Mouse (Mus musculus) limb, embryonic 15.5 days (tissue): ENCODE data around the gene Ctu2. TPM values are rescaled to one million over a fixed set of nuclear protein-coding genes. Genes with fewer than 3 reads are reported as not detected.
A peak's percentile ranks its signal among the peaks of the same experiment; 100 is the strongest.

Experiments
- ATAC-seq: fragments of 200-750 bp; cut with Nextera tagmentation; 2 replicates; pipeline ENCODE4 v1.8.0; 2017; ENCODE audit warnings: low read depth, moderate TSS enrichment; ENCODE audit not compliant: insufficient number of reproducible peaks, low FRiP score, low TSS enrichment
- H3K27ac ChIP-seq: fragments of 300-500 bp; sonication (generic); 2 replicates; pipeline ENCODE4 v1.5.1; 2015; ENCODE audit warnings: moderate library complexity, mild to moderate bottlenecking, inconsistent platforms
- H3K27me3 ChIP-seq: fragments of 300-500 bp; sonication (generic); 2 replicates; pipeline ENCODE4 v1.6.1; 2015; ENCODE audit warnings: inconsistent platforms
- H3K36me3 ChIP-seq: fragments of 300-500 bp; sonication (generic); 2 replicates; pipeline ENCODE4 v1.6.1; 2015; ENCODE audit warnings: inconsistent platforms
- H3K4me1 ChIP-seq: fragments of 300-500 bp; sonication (generic); 2 replicates; pipeline ENCODE4 v1.6.1; 2015; ENCODE audit warnings: inconsistent platforms
- H3K4me2 ChIP-seq: fragments of 300-500 bp; sonication (generic); 2 replicates; pipeline ENCODE4 v1.6.1; 2015; ENCODE audit warnings: mild to moderate bottlenecking, inconsistent platforms
- H3K4me3 ChIP-seq: fragments of 300-500 bp; sonication (generic); 2 replicates; pipeline ENCODE4 v1.5.1; 2015; ENCODE audit warnings: mild to moderate bottlenecking, inconsistent platforms
- H3K9ac ChIP-seq: fragments of 300-500 bp; sonication (generic); 2 replicates; pipeline ENCODE4 v1.6.1; 2015; ENCODE audit warnings: inconsistent platforms
- H3K9me3 ChIP-seq: fragments of 300-500 bp; sonication (generic); 2 replicates; pipeline ENCODE4 v1.6.1; 2016; ENCODE audit warnings: inconsistent platforms
- WGBS: fragments of 180-500 bp; shearing (Covaris S2); methylation state at CpG from one replicate; pipeline ENCODE4 v1.1.7; 2015; 5-methylcytosine and 5-hydroxymethylcytosine counted together
- polyA plus RNA-seq: library from polyadenylated mRNA; unstranded; fragments of >200 nt; fragmentation: Nextera tagmentation; extraction: Ambion mirVana; gene quantifications from 2 replicates; pipeline ENCODE4 v1.2.1, GENCODE M21; 2015

The Ctu2 gene
- polyA plus RNA-seq, 1 experiment from 2014 or later = 40.8 TPM

DNA sequence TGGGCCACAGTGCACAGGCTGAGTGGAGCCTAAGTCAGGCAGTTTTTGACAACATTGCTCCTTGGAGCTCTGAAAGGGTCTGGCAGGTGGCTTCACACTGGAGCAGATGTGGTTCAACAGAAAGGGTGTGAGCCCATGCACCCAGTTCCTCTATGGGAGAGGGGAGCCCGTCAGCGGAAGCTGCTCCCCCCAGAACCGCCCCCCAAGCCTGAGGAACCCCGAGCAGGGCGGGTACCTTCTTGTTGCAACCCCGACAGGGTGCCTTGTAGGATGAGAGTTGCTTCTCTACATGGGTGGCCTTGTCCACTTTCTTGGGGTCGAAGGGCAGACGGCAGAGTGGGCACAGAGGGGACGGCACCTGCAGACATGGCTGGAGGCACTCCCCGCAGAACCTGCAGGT lies 6.0 kb upstream of the Ctu2 start:
- WGBS = 82% methylated on average over 10 of the region's 10 CpGs
- peaks cover 81% of the 10 kb centered on the region for H3K36me3 ChIP-seq
- no peak overlapping the region for H3K4me3 ChIP-seq
- H3K9me3 ChIP-seq = no peaks in the 10 kb centered on the region
- no peaks in the 10 kb centered on the region for H3K27me3 ChIP-seq
- H3K4me1 ChIP-seq = peaks cover 13% of the 10 kb centered on the region
- no peak overlapping the region for H3K4me2 ChIP-seq
- no peak overlapping the region for H3K27ac ChIP-seq
- no peak for ATAC-seq
- no peak overlapping the region for H3K9ac ChIP-seq

DNA sequence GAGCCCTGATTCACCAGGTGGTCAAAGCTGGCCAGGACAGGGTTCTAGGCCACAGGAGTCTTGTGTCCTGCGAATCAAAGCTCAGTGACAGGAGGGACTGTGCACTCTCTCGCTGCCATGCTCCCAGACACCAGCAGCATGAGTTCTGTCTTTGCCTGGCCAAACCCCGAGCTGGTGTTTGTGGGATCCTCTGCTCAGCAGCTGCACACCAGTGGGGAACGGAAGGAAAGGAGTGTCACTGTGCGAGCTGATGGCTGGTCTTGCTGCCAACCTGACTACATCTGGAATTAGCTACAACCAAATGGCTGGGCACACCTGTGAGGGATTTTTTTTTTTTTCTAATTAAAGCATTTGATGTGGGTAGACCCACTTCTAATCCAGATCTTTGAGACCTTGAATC lies 5.3 kb upstream of the Ctu2 start:
- Histone ChIP-seq H3K9ac (no peak overlapping the region), H3K4me3 (no peak overlapping the region), H3K27ac (no peak overlapping the region), H3K9me3 (no peaks in the 10 kb centered on the region), H3K36me3 (peaks cover 74% of the 10 kb centered on the region), H3K4me2 (no peak overlapping the region), H3K27me3 (no peaks in the 10 kb centered on the region), H3K4me1 (peaks cover 16% of the 10 kb centered on the region)
- WGBS = 77% methylated on average over 5 of the region's 5 CpGs
- no peak for ATAC-seq

- H3K9ac ChIP-seq = no peak overlapping the region
- no peaks in the 10 kb centered on the region for H3K9me3 ChIP-seq
- H3K4me1 ChIP-seq = peaks cover 25% of the 10 kb centered on the region
- 84% methylated on average over 8 of the region's 8 CpGs for WGBS
- H3K27me3 ChIP-seq = no peaks in the 10 kb centered on the region
- peaks cover 55% of the 10 kb centered on the region for H3K36me3 ChIP-seq
- H3K4me3 ChIP-seq = no peak overlapping the region
- ATAC-seq = no peak
- H3K4me2 ChIP-seq = no peak overlapping the region
- no peak overlapping the region for H3K27ac ChIP-seq
Observed at GRCm38 (mm10) chr8:122473911-122474421, 2.0 kb upstream of the Ctu2 start.

DNA sequence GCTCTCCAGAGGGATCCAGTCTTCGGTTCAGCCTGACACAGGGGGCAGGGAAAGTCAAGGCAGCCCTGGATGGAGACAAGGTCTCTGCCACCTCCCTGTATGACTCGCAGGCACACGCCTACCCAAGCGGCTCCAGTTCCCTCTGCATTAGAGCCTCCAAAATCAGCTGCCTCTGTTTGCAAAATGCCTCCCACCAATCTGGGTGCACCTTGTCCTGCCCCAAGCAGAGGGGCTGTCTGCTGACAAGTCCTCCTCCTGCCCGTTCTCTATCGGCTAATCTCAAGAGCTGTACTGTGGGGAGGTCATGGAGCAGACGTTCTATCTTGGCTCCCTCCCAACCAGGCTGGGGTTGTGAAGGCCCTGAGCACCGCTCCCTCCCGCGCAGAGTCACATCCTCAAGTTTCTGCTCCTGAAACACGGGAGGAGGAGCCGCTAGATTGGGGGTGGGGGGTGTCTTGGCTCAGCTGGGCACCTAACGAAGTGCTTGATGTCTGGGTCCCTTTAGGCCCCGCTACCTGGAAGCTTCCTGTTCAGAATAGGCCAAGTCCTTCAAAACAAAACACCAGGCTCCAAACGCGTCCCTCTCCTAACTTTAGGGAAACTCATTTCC lies 887 bp upstream of the Ctu2 start:
- peaks cover 55% of the 10 kb centered on the region for H3K36me3 ChIP-seq
- H3K27ac ChIP-seq = peak overlapping the region; percentile 33
- no peak for ATAC-seq
- peak overlapping the region; percentile 83 for H3K4me2 ChIP-seq
- no peaks in the 10 kb centered on the region for H3K9me3 ChIP-seq
- H3K27me3 ChIP-seq = no peaks in the 10 kb centered on the region
- H3K4me1 ChIP-seq = peaks cover 25% of the 10 kb centered on the region
- peak overlapping the region; percentile 96 for H3K9ac ChIP-seq
- H3K4me3 ChIP-seq = peak overlapping the region; percentile 100
- WGBS = 9% methylated on average over 16 of the region's 16 CpGs

- 94% methylated on average over 8 of the region's 8 CpGs for WGBS
- Histone ChIP-seq H3K36me3 (peaks cover 96% of the 10 kb centered on the region), H3K9me3 (no peaks in the 10 kb centered on the region), H3K4me1 (no peaks in the 10 kb centered on the region), H3K27ac (no peak overlapping the region), H3K4me3 (no peak overlapping the region), H3K9ac (no peak overlapping the region), H3K4me2 (no peak overlapping the region), H3K27me3 (no peaks in the 10 kb centered on the region)
- no peak for ATAC-seq
Observed at GRCm38 (mm10) chr8:122482448-122482847, 6.5 kb downstream of the Ctu2 start.

DNA sequence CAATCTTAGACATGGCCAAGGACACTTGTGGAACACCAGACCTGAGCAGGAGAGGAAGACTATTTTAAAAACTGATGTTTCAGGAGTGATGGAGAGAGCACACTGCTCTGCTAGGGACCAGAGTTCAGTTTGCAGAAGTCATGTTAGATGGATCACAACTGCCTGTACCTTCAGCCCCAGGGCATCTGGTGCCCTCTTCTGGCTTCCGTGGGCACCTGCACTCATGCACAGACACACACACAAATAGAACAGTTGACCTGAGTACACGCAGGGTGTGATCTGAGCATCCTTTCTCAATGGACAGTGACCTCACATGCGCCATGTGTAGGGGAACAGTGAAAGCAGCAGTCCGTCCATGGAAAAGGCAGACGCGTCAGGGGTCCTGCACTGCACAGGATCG lies 7.9 kb downstream of the Ctu2 start:
- no peaks in the 10 kb centered on the region for H3K27me3 ChIP-seq
- H3K4me1 ChIP-seq = no peaks in the 10 kb centered on the region
- no peak overlapping the region for H3K27ac ChIP-seq
- no peak for ATAC-seq
- H3K4me2 ChIP-seq = no peak overlapping the region
- H3K36me3 ChIP-seq = peaks cover 98% of the 10 kb centered on the region
- H3K4me3 ChIP-seq = no peak overlapping the region
- H3K9me3 ChIP-seq = no peaks in the 10 kb centered on the region
- no peak overlapping the region for H3K9ac ChIP-seq
- 96% methylated on average over 7 of the region's 7 CpGs for WGBS

GRCm38 (mm10) chr8:122484831-122485230 lies 8.9 kb downstream of the Ctu2 start:
- Histone ChIP-seq H3K4me1 (no peaks in the 10 kb centered on the region), H3K4me3 (no peak overlapping the region), H3K4me2 (no peak overlapping the region), H3K36me3 (peaks cover 98% of the 10 kb centered on the region), H3K27ac (no peak overlapping the region), H3K9me3 (no peaks in the 10 kb centered on the region), H3K27me3 (no peaks in the 10 kb centered on the region), H3K9ac (no peak overlapping the region)
- no peak for ATAC-seq
- WGBS = 86% methylated on average over 12 of the region's 12 CpGs

DNA sequence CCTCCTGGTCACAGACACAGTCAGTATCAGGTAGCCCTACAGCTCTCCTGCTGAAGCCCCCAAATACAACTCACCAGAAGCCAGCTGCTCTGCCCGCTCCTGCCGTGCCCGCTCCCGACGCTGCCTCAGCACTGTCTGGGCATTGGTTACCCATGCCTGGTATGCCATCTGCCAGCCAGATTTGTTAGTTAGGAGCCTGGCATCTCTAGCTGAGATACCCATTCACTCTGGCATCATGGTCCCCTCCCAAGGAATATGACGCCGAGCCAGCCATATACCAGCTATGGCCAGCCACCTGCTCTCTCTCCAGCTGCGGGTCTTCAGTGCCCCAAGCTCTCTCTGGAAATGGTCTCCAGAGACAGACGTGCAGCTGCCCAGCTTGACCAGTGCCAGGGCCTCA lies 12.4 kb downstream of the Ctu2 start:
- no peak overlapping the region for H3K9ac ChIP-seq
- no peak overlapping the region for H3K4me2 ChIP-seq
- H3K27me3 ChIP-seq = no peaks in the 10 kb centered on the region
- 0 out of 2 replicates have a peak overlapping the region, but pooled peaks have one; percentile 7 for H3K27ac ChIP-seq
- ATAC-seq = no peak
- no peak overlapping the region for H3K4me3 ChIP-seq
- H3K36me3 ChIP-seq = peaks cover 94% of the 10 kb centered on the region
- H3K4me1 ChIP-seq = no peaks in the 10 kb centered on the region
- 91% methylated on average over 9 of the region's 9 CpGs for WGBS
- no peaks in the 10 kb centered on the region for H3K9me3 ChIP-seq

- no peak overlapping the region for H3K4me3 ChIP-seq
- 83% methylated on average over 11 of the region's 12 CpGs for WGBS
- no peak for ATAC-seq
- H3K27me3 ChIP-seq = no peaks in the 10 kb centered on the region
- no peaks in the 10 kb centered on the region for H3K4me1 ChIP-seq
- H3K9me3 ChIP-seq = no peaks in the 10 kb centered on the region
- H3K36me3 ChIP-seq = peaks cover 92% of the 10 kb centered on the region
- 0 out of 2 replicates have a peak overlapping the region, but pooled peaks have one; percentile 2 for H3K27ac ChIP-seq
- no peak overlapping the region for H3K4me2 ChIP-seq
- H3K9ac ChIP-seq = no peak overlapping the region
Observed at GRCm38 (mm10) chr8:122497016-122497734, 21.2 kb downstream of the Ctu2 start.

DNA sequence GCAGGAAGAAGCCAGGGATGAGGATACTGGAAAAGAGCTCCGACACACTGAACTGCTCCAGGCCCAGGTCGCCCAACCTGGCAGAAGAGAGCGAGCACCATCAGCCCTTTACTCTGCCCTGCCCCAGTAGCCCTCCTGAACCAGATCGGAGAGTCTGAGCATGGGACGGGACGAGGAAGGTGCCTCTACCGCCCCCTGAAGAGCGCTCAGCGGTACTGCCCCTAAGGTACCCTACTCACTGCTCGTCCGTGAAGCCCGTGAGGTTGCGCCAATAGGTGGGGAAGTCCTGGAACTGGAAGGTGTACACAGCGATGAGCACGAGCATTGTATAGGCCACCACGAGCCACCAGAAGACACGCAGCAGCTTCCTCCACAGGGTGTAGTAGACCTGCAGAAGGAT lies 22.0 kb downstream of the Ctu2 start:
- Histone ChIP-seq H3K4me1 (0 out of 2 replicates have a peak, but pooled peaks cover under 1% of the 10 kb centered on the region), H3K9me3 (no peaks in the 10 kb centered on the region), H3K9ac (no peak overlapping the region), H3K4me2 (no peak overlapping the region), H3K4me3 (no peak overlapping the region), H3K27me3 (no peaks in the 10 kb centered on the region), H3K27ac (0 out of 2 replicates have a peak overlapping the region, but pooled peaks have one; percentile 2), H3K36me3 (peaks cover 87% of the 10 kb centered on the region)
- ATAC-seq = no peak
- 71% methylated on average over 17 of the region's 17 CpGs for WGBS

DNA sequence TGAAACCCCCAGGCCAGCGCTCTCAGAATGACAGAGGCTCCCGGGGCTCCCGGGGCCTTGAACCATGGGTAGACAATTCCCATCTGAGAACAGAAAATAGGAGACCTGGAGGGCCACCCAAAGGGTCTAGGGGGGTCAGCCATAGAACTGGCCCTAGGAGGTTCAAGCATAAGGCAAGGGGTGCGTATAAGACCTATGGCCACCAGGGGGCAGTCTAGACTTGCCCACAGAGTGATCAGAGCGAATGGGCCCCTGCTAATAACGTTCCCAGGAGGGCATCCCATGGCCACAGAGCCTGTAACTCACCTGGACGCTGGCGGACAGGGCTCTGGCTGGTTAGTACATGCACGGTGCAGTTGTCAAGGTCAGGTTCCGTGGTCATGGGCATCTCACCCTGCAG lies 24.9 kb downstream of the Ctu2 start:
- H3K36me3 ChIP-seq = peaks cover 73% of the 10 kb centered on the region
- 30% methylated on average over 10 of the region's 10 CpGs for WGBS

DNA sequence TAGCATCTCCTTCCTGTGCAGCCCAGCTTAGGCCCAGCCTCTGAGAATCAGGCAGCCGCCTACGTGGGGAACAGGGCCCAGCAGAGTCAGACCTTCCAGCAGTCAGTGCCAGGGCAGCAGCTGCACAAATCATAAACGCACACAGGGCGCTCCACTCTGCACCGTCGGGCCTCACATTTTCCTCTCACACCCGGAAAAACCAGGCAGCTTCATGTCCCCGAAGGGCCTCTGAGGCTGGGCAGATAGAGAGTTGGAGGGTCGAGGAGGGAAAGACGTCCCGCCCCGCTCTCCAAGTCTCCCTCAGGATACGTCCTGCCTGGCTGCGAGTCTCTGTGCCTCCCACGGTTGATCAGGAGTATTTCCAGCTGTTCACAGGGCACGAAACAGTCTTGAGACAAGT lies 35.6 kb downstream of the Ctu2 start:
- 38% methylated on average over 16 of the region's 16 CpGs for WGBS
- Histone ChIP-seq H3K4me2 (no peak overlapping the region), H3K9me3 (no peaks in the 10 kb centered on the region), H3K4me1 (peaks cover 38% of the 10 kb centered on the region), H3K4me3 (no peak overlapping the region), H3K36me3 (peaks cover 11% of the 10 kb centered on the region), H3K27me3 (no peaks in the 10 kb centered on the region), H3K27ac (peak overlapping the region; percentile 87), H3K9ac (no peak overlapping the region)
- peak; percentile 82 for ATAC-seq

More for the DNA sequence above, 24.9 kb downstream of the Ctu2 start:
- H3K4me2 ChIP-seq = no peak overlapping the region
- no peak overlapping the region for H3K9ac ChIP-seq
- no peaks in the 10 kb centered on the region for H3K9me3 ChIP-seq
- H3K4me3 ChIP-seq = no peak overlapping the region
- no peak overlapping the region for H3K27ac ChIP-seq
- no peak for ATAC-seq
- peaks cover 7% of the 10 kb centered on the region; the same call in 1 of the 2 replicates for H3K4me1 ChIP-seq
- no peaks in the 10 kb centered on the region for H3K27me3 ChIP-seq
